Mouse (Mus musculus) neural tube, embryonic 14.5 days (tissue): ENCODE results near the gene Hist1h4d. TPM values are rescaled to one million over a fixed set of nuclear protein-coding genes. Genes with fewer than 3 reads are reported as not detected.
"Not testable (repeated sequence)": the region's sequence is repeated elsewhere in the genome, so short reads cannot be mapped to it uniquely, and the experiment has no call there.

ENCODE experiments used
- ATAC-seq: fragments of 200-750 bp; cut with Nextera tagmentation; 2 replicates; pipeline ENCODE4 v1.8.0; 2017; ENCODE audit warnings: low read depth, mild to moderate bottlenecking, moderate TSS enrichment, moderate library complexity
- H3K27ac ChIP-seq: fragments of 300-500 bp; sonication (generic); 2 replicates; pipeline ENCODE4 v1.5.1; 2014; ENCODE audit warnings: low read depth, mild to moderate bottlenecking, control low read depth, low read length, moderate library complexity, mixed read lengths
- H3K27me3 ChIP-seq: fragments of 300-500 bp; sonication (generic); 2 replicates; pipeline ENCODE4 v1.6.1; 2014; ENCODE audit warnings: low read length; ENCODE audit not compliant: control insufficient read depth, insufficient read depth
- H3K36me3 ChIP-seq: fragments of 300-500 bp; sonication (generic); 2 replicates; pipeline ENCODE4 v1.6.1; 2014; ENCODE audit warnings: low read length, mixed read lengths; ENCODE audit not compliant: control insufficient read depth, insufficient read depth
- H3K4me1 ChIP-seq: fragments of 300-500 bp; sonication (generic); 2 replicates; pipeline ENCODE4 v1.6.1; 2014; ENCODE audit warnings: low read length; ENCODE audit not compliant: control insufficient read depth, insufficient read depth
- H3K4me2 ChIP-seq: fragments of 300-500 bp; sonication (generic); 2 replicates; pipeline ENCODE4 v1.6.1; 2014; ENCODE audit warnings: mild to moderate bottlenecking, low read depth, low read length, control low read depth
- H3K4me3 ChIP-seq: fragments of 300-500 bp; sonication (generic); 2 replicates; pipeline ENCODE4 v1.5.1; 2014; ENCODE audit warnings: low read depth, low read length, control low read depth, mixed read lengths
- H3K9ac ChIP-seq: fragments of 300-500 bp; sonication (generic); replicated peaks from 2 replicates; pipeline ENCODE4 v1.6.1; 2014; ENCODE audit warnings: low read depth, mild to moderate bottlenecking, control low read depth, low read length, mixed read lengths
- H3K9me3 ChIP-seq: fragments of 300-500 bp; sonication (generic); 2 replicates; pipeline ENCODE4 v1.6.1; 2016; ENCODE audit warnings: low read length; ENCODE audit not compliant: control insufficient read depth
- WGBS: fragments of 180-500 bp; shearing (Covaris S2); extraction: QIAGEN DNeasy Blood & Tissue Kit; methylation state at CpG from one replicate; pipeline ENCODE4 v1.1.7; 2014; 5-methylcytosine and 5-hydroxymethylcytosine counted together
- polyA plus RNA-seq: library from polyadenylated mRNA; unstranded; fragments of >200 nt; fragmentation: Nextera tagmentation; extraction: Ambion mirVana; gene quantifications from 2 replicates; pipeline ENCODE4 v1.2.1, GENCODE M21; 2014

Gene Hist1h4d
- polyA plus RNA-seq, 1 experiment from 2014 or later: 23.6 TPM

DNA sequence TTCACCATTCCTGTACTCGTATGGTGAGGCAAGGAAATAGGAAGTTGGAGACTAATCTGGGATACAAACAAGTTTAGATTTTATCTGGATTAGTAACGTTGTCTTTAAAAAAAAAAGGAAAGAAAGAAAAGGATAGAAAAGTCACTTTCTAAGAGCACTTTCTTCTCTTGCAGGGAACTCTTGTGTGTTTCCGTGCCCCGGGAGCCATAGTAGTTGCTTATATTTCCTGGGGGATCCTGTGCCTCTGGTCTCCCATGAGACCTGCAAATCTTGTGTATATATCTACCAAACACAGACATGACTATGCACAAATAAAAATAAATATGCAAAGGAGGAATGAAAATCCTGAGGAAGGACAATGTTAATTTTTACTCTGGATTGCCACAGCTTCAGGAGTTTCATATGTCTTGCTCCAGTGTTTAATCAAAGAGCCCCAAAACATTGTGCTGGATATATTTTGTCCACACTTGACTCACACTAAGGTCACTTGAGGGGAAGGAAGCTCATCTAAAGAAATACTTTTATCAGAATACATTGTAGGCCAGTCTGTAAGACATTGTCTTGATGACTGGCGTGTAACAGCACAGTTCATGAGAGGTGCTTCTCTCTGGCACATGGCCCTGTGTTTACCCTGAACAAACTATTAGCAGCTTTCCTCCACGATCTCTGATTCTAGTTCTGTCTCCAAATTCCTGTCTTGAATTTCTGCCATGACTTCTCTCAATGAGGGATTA, 4.3 kb upstream of the Hist1h4d start:
- Histone ChIP-seq H3K9ac (no peak overlapping the region), H3K4me2 (peak overlapping the region; percentile 62; the same call in 1 of the 2 replicates), H3K4me3 (peak overlapping the region; percentile 32; the same call in 1 of the 2 replicates), H3K9me3 (no peaks in the 10 kb centered on the region), H3K36me3 (no peaks in the 10 kb centered on the region), H3K4me1 (peaks cover 33% of the 10 kb centered on the region), H3K27ac (no peak overlapping the region), H3K27me3 (no peaks in the 10 kb centered on the region)
- WGBS: 59% methylated on average over 6 of the region's 6 CpGs
- no peak for ATAC-seq

DNA sequence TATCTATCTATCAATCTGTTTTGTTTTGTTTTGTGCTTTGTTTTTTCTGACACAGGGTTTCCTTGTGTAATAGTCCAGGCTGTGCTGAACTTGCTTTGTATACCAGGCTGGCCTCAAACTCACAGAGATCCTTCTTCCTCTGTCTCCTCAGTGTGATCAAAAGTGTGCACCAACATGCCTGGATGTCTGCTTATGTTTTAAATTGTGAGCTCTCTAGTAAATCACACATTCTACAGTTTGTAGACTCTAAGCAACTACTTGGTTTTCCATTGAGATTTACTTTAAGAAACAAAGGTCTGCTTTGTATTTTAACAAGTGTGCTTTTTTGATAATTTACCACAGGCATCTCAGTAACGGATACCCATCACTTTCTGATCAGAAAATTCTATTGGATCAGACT, 3.6 kb upstream of the Hist1h4d start:
- no peak overlapping the region for H3K4me2 ChIP-seq
- H3K4me3 ChIP-seq: no peak overlapping the region
- no peaks in the 10 kb centered on the region for H3K9me3 ChIP-seq
- H3K9ac ChIP-seq: no peak overlapping the region
- H3K27ac ChIP-seq: no peak overlapping the region
- ATAC-seq: no peak
- no peaks in the 10 kb centered on the region for H3K36me3 ChIP-seq
- no peaks in the 10 kb centered on the region for H3K27me3 ChIP-seq
- 95% methylated on average over 1 of the region's 1 CpGs for WGBS
- peaks cover 31% of the 10 kb centered on the region for H3K4me1 ChIP-seq

DNA sequence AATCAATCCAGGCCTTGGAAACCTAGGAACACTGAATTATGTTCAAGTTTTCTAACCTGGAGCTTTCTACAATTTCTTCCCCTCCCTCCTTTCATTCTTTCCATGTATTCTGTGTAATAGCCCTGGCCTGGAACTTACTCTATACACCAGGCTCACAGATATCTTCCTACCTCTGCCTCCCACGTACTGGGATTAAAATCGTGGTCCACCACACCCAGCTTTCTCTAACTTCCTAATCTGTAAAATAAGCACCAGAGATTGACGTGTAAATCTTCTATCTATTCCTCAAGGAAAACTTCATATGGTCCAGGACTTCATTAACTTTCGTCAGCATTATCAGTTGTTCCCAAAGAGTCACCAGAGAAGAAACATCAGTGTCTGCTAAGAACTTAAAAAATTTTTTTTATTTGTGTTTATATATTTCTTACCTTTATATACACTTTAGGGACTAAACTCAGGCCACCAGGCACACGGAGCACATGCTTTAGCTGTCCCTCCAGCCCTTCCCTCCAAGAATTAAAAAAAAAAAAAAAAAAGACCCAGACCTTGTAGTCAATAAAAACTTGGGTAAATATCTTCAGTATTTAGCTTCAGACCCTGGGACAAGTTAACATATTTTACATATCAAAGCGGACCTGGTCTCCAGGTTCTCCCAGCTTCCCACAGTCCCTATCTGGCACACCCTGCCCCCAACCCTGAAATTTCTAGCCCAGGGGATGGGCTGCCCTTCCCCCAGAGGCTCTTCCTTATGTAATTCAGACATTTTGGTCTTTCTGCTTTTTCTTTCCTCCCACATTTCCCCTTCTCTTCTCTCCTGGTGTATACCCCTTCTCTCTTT, 1.0 kb downstream of the Hist1h4d start:
- peak overlapping the region; percentile 92 for H3K4me2 ChIP-seq
- H3K9me3 ChIP-seq: no peaks in the 10 kb centered on the region
- no peaks in the 10 kb centered on the region for H3K36me3 ChIP-seq
- ATAC-seq: no peak
- WGBS: 5% methylated on average over 6 of the region's 6 CpGs
- peak overlapping the region; percentile 41 for H3K27ac ChIP-seq
- no peaks in the 10 kb centered on the region for H3K27me3 ChIP-seq
- H3K9ac ChIP-seq: peak overlapping the region; percentile 52
- peak overlapping the region; percentile 43 for H3K4me3 ChIP-seq
- peaks cover 23% of the 10 kb centered on the region for H3K4me1 ChIP-seq

DNA sequence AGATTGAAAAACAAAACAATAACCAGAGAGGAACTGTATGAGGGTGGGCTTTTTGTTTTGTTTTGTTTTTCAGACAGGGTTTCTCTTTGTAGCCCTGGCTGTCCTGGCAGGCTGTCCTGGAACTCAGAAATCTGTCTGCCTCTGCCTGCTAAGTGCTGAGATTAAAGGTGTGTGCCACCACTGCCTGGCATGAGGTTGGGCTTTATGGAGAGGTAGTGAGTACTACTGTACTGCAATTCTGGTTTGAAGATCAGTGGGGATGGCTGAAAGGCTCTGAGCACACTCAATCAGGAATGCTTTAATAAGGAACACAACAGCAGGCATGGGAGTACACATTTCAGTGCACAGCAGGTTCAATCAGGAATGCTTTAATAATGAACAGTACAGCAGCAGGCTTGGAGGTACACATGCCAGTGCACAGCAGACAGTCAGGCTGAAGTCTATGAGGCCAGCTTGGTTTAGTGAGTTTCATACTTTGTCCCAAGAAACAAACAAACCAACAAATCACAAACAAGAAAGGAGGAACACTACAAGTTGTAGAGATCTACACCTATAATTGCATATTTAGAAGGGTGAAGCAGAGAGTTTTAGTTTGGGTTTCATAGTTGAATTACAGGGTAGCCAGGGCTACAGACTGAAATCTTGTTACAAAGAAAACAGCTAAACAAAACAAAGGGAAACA, 2.1 kb downstream of the Hist1h4d start:
- H3K4me2 ChIP-seq: no peak overlapping the region

DNA sequence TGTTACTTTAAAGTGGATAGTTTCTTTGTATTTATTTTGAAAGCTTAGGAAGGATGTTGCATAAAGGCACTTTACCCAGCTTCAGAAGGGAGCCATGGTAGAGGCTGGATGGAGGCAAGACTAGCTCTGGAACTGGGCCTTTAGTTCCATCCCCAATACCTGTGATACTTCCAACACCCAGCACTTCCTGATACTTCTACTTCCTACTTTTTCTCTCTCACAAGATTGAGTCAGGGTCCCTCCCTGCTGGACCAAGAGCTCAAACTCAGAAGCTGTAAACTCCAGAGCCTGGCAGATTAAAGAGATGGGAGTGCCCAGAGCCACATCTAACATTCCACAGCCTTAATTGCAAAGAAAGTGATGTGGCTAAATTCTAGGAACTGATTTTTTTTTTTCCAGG, 2.9 kb downstream of the Hist1h4d start:
- ATAC-seq: no peak
- peak overlapping the region; percentile 72; the same call in 1 of the 2 replicates for H3K9ac ChIP-seq

More for the DNA sequence above, 2.1 kb downstream of the Hist1h4d start:
- H3K36me3 ChIP-seq: no peaks in the 10 kb centered on the region
- H3K9ac ChIP-seq: no peak overlapping the region
- H3K4me3 ChIP-seq: no peak overlapping the region
- ATAC-seq: no peak
- no peaks in the 10 kb centered on the region for H3K9me3 ChIP-seq
- H3K27ac ChIP-seq: no peak overlapping the region
- no peaks in the 10 kb centered on the region for H3K27me3 ChIP-seq
- H3K4me1 ChIP-seq: peaks cover 23% of the 10 kb centered on the region

DNA sequence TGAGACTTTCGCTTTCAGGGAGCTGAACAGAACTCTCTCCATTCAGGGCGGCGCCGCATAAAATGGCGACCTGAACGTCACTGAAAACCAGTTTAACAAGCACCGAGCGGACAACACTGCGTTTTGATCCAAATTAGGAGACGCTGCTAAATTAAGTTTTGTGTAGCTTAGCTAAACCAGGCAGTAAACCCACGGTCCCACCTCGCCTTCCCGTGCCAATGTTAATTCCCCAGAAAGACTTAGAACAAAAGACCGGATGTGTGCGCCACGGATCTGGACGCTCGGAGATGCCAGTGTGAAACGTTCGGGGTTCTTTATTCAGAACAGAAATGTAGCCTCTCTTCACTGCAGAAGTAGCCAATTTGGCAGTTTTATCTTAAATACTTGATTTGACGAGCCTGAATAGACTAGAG, 3.6 kb downstream of the Hist1h4d start:
- Histone ChIP-seq H3K4me2 (peak overlapping the region; percentile 92), H3K4me1 (peaks cover 23% of the 10 kb centered on the region), H3K9me3 (no peaks in the 10 kb centered on the region), H3K36me3 (no peaks in the 10 kb centered on the region), H3K27ac (peak overlapping the region; percentile 92), H3K9ac (peak overlapping the region; percentile 72), H3K27me3 (no peaks in the 10 kb centered on the region), H3K4me3 (peak overlapping the region; percentile 46)
- ATAC-seq: no peak
- WGBS: under 1% methylated on average over 21 of the region's 21 CpGs

More for the DNA sequence above, 2.9 kb downstream of the Hist1h4d start:
- Histone ChIP-seq H3K4me1 (peaks cover 23% of the 10 kb centered on the region), H3K36me3 (no peaks in the 10 kb centered on the region), H3K4me2 (peak overlapping the region; percentile 92), H3K4me3 (peak overlapping the region; percentile 46), H3K27ac (peak overlapping the region; percentile 92; the same call in 1 of the 2 replicates), H3K27me3 (no peaks in the 10 kb centered on the region), H3K9me3 (no peaks in the 10 kb centered on the region)

DNA sequence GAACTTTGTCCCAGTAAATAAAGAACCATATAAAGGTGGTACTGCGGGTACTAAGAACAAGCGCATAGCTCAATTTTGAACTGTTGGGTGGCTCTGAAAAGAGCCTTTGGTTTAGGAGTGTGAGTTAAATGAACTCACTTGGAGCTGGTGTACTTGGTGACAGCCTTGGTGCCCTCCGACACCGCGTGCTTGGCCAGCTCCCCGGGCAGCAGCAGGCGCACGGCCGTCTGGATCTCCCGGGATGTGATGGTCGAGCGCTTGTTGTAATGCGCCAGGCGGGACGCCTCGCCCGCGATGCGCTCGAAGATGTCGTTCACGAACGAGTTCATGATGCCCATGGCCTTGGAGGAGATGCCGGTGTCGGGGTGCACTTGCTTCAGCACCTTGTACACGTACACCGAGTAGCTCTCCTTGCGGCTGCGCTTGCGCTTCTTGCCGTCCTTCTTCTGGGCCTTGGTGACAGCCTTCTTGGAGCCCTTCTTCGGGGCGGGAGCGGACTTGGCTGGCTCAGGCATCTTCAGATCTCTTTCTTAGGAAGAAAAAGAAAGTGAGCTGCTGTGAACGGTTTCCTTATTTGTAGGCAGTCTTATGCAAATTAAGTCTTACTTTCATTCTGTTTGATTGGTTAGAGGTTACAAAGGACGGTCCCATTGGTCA, 4.2 kb downstream of the Hist1h4d start:
- H3K27ac ChIP-seq: peak overlapping the region; percentile 92
- not testable (repeated sequence) for H3K27me3 ChIP-seq, H3K36me3 ChIP-seq, H3K9me3 ChIP-seq
- H3K9ac ChIP-seq: peak overlapping the region; percentile 72
- H3K4me1 ChIP-seq: peaks cover 23% of the 10 kb centered on the region
- 0% methylated on average over 19 of the region's 36 CpGs for WGBS
- H3K4me3 ChIP-seq: peak overlapping the region; percentile 46
- peak overlapping the region; percentile 92 for H3K4me2 ChIP-seq
- ATAC-seq: peak; percentile 89

DNA sequence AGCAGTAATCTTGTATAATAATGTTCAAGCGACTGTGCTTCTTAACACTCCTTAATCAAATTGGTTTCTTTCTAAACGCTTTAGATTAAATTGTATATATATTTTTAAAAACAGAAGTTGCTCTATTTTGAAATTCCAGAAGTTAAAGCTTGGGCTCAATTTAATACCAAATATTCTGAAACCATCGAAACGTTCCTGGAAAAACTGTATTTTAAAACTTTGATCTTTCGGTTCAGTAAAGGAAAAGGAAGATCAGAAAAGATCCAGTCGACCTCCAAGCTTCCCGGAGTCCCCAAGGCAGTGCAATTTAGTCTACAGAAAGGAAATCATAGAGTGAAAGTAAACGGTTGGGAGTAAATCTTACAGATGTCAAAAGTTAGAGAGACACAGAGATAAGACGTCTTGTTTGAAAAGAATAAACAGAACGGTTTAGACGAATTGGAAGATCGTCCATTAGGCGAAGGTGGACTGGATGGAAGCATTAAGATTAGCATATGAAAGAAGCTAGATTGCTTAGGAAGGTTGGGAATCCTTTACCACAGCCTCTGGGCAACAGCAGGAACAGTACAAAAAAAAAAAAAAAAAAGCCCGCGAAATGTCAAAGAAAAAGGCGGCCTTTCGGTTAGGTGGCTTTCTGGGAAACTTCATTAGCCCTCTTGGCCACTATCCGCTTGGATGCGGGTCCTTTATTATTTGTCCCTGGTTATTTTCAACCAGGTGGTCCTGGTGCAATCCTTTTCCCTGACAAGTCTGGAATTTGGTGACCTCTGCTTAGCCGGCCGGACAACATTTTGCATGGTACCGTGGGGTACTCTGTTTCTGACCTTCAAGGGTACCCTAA, 4.9 kb downstream of the Hist1h4d start:
- no peak for ATAC-seq
- H3K4me2 ChIP-seq: peak overlapping the region; percentile 62
- 0 out of 2 replicates have a peak overlapping the region, but pooled peaks have one; percentile 28 for H3K9ac ChIP-seq
- H3K4me3 ChIP-seq: peak overlapping the region; percentile 46
- H3K4me1 ChIP-seq: peaks cover 23% of the 10 kb centered on the region
- H3K27ac ChIP-seq: peak overlapping the region; percentile 55
- WGBS: under 1% methylated on average over 22 of the region's 22 CpGs
- no peaks in the 10 kb centered on the region for H3K9me3 ChIP-seq
- no peaks in the 10 kb centered on the region for H3K27me3 ChIP-seq
- no peaks in the 10 kb centered on the region for H3K36me3 ChIP-seq
